Mouse (Mus musculus) cerebellum, adult 2 months (tissue): ENCODE measurements around the gene Tcf20.

Experiments
- CTCF ChIP-seq: fragments of 200-500 bp; IDR thresholded peaks from 2 replicates; pipeline ENCODE4 v1.5.1; 2011; ENCODE audit warnings: low read depth, mild to moderate bottlenecking, control low read depth, low read length, moderate library complexity, borderline replicate concordance; ENCODE audit not compliant: insufficient read depth
- POLR2A ChIP-seq: fragments of 200-500 bp; IDR thresholded peaks from 2 replicates; pipeline ENCODE4 v1.6.1; 2011; ENCODE audit warnings: low read length, control low read depth, borderline replicate concordance; ENCODE audit not compliant: insufficient read depth

- TF ChIP-seq CTCF = no peak
- no peak for TF ChIP-seq POLR2A
Observed at GRCm38 (mm10) chr15:82765943-82766342, 221.7 kb downstream of the Tcf20 start.
